Mouse (Mus musculus): ENCODE results near the gene Whrn.

Whrn gene

GRCm38 (mm10) chr4:63503949-63504348 is 8.2 kb upstream of the Whrn start:
- no peak for TF ChIP-seq GATA4 (IDR thresholded peaks at IDR 0.05; ENCODE audit: insufficient replicate concordance, low read length)

- TF ChIP-seq GATA4 (IDR thresholded peaks at IDR 0.05; ENCODE audit: insufficient replicate concordance, low read length), result no peak
Observed at GRCm38 (mm10) chr4:63501050-63501449, 5.3 kb upstream of the Whrn start.

DNA sequence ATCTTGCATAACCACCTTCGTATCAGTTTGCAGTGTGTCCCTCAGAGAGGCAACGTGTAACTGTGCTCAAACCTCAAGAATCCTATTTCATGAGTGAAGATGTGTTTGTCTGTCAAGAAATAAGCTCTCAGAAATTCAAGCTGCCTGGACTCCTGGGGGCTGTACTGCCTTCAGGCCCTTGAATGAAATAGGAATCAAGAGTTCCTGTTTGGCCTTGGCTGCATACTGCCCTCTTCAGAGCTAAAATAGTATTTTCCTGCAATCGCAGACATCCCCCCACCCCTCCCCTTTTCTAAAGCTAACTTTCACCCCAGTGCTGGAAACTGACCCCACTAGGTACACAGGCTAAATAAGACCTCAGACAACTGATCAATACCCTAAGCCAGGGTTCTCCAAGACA is 2.6 kb upstream of the Whrn start:
- no peak for TF ChIP-seq GATA4 (IDR thresholded peaks at IDR 0.05; ENCODE audit: insufficient replicate concordance, low read length)

GRCm38 (mm10) chr4:63496312-63496711 is 521 bp upstream of the Whrn start:
- TF ChIP-seq GATA4 (IDR thresholded peaks at IDR 0.05; ENCODE audit: insufficient replicate concordance, low read length), result no peak

- TF ChIP-seq GATA4 (IDR thresholded peaks at IDR 0.05; ENCODE audit: insufficient replicate concordance, low read length), result no peak
Observed at GRCm38 (mm10) chr4:63494967-63495914, 550 bp downstream of the Whrn start.

- no peak for TF ChIP-seq GATA4 (IDR thresholded peaks at IDR 0.05; ENCODE audit: insufficient replicate concordance, low read length)
Observed at GRCm38 (mm10) chr4:63494401-63494966, 1.3 kb downstream of the Whrn start.

DNA sequence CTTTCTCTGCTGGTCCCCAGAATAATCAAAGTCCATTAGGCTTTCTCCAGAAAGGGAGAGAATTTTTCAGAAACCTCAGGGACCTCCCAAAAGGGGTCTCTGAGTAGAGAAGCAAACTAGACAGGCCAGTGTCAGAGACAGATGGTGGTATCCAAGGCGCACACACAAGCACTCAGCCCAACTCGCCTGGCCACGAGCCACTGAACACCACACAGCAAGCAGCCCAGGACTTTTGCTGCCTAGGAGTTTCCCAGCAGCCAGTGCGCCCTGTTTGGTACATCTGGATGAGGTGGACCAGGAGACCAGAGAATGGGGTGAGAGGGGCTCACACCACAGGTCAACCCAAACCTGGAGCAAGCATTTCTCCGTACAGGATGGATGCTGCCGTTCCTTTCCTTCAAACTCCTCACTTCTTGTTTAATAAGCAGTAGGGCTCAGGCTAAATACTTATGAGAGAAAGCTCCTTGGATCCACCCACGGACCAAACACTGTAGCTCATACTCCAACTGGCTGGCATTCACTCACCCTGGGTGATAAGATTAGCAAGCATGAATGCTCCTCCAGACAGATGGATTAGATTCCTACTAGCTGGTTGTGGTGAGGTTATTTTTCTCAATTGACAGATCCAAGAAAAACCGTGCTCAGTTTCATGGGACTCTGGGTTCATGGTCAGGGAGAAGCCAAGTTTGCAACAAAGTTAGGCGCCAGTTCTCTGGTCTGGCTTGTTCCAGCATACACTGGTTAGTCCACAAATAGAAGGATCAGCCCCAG is 2.3 kb downstream of the Whrn start:
- no peak for TF ChIP-seq GATA4 (IDR thresholded peaks at IDR 0.05; ENCODE audit: insufficient replicate concordance, low read length)

- TF ChIP-seq GATA4 (IDR thresholded peaks at IDR 0.05; ENCODE audit: insufficient replicate concordance, low read length), result no peak
Observed at GRCm38 (mm10) chr4:63491521-63491920, 4.3 kb downstream of the Whrn start.

DNA sequence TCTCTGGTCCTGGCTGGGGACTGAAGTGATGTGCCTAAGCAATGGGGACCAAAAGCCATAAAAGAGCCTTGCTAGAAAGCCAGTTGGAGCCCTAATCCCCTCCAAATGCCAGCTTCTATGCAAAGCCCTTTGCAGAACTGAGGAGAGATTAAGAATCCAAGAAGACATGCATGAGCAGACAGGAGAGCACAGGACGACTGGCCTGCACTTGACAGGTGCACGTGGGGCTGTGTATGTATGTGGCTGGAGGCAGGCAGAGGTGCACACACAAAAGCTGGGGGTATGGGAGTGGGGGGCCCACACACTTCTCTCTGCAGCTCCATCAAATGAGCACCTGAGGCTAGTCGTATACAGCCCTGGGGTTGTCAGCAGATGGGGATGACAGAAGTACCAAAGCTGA is 5.6 kb downstream of the Whrn start:
- TF ChIP-seq GATA4 (IDR thresholded peaks at IDR 0.05; ENCODE audit: insufficient replicate concordance, low read length), result no peak

DNA sequence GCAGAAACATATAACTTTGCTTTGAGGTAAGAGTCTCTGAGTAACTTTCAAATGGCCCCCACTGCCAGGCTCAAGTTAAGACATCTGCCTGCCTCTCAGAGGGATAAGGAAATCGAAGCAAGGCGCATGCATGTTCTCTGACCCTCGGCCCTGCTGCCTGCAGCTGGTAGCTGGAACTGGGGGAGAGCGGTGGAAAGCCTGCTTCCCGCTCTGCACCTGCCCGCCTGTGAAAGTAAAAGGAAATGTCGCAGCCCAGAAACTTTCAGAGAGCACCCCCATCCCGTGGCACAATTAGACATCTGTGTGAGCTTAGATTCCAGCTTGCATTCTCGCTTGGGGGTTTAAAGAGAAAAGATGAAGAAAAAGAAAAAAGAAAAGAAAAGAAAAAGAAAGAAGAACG is 6.1 kb downstream of the Whrn start:
- no peak for TF ChIP-seq GATA4 (IDR thresholded peaks at IDR 0.05; ENCODE audit: insufficient replicate concordance, low read length)

GRCm38 (mm10) chr4:63487916-63488315 is 7.9 kb downstream of the Whrn start:
- no peak for TF ChIP-seq GATA4 (IDR thresholded peaks at IDR 0.05; ENCODE audit: insufficient replicate concordance, low read length)

DNA sequence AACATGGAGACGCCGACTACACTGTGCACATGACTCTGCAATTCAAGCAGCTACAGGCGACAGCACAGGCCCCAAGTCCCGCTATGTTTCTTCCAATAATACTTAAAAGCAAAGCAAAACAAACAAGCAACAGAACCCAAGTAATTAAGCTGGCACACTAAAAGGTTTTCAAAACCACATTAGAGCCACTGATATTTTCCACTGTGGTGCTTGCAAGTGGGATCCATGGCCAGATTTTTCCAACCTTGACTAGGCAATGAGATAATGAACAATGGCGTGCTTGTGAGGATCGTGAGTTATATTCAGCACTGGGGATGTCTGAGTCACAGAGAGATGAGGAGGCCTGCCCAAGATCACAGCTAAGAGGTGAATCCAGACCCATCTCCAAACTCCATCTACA is 8.5 kb downstream of the Whrn start:
- no peak for TF ChIP-seq GATA4 (IDR thresholded peaks at IDR 0.05; ENCODE audit: insufficient replicate concordance, low read length)

GRCm38 (mm10) chr4:63486523-63486922 is 9.3 kb downstream of the Whrn start:
- TF ChIP-seq GATA4 (IDR thresholded peaks at IDR 0.05; ENCODE audit: insufficient replicate concordance, low read length), result no peak

DNA sequence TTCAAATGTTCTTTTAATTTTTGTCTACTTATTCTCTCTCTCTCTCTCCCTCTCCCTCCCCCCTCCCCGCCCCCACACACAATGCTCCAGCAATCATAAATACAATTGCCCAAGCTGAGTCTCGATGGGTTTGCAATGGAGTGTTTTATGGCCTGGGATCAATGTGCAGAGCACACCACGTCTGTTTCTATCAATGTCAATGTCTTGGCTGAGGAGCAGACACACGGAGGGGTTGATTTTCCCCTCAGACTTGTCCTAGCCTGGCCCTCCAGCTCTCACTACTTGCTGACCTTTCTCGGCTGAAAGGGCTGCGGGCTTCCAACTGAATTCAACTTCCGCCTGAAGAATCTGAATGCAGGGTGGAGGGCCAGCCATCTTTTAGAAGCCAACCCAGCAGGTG is 12.1 kb downstream of the Whrn start:
- no peak for TF ChIP-seq GATA4 (IDR thresholded peaks at IDR 0.05; ENCODE audit: insufficient replicate concordance, low read length)

- no peak for TF ChIP-seq GATA4 (IDR thresholded peaks at IDR 0.05; ENCODE audit: insufficient replicate concordance, low read length)
Observed at GRCm38 (mm10) chr4:63480845-63481167, 15.0 kb downstream of the Whrn start.
